Mouse (Mus musculus): ENCODE results near the gene Ptpro. TPM values are rescaled to one million over a fixed set of nuclear protein-coding genes. Genes with fewer than 3 reads are reported as not detected.

Ptpro gene
- polyA plus RNA-seq, 1 experiment from 2014 or later, result 23.2 TPM

GRCm38 (mm10) chr6:137404196-137404595 is 152.1 kb downstream of the Ptpro start:
- H3K27ac ChIP-seq, result no peak overlapping the region
- no peaks in the 10 kb centered on the region for H3K27me3 ChIP-seq
- peaks cover 7% of the 10 kb centered on the region for H3K4me1 ChIP-seq
- H3K9ac ChIP-seq, result no peak overlapping the region
- 84% methylated on average over 4 of the region's 4 CpGs for WGBS
- H3K9me3 ChIP-seq, result no peaks in the 10 kb centered on the region
- ATAC-seq (ENCODE audit: low FRiP score), result no peak
- H3K4me2 ChIP-seq, result no peak overlapping the region
- no peaks in the 10 kb centered on the region for H3K36me3 ChIP-seq (replicated peaks)
- H3K4me3 ChIP-seq (replicated peaks), result no peak overlapping the region

GRCm38 (mm10) chr6:137405690-137406089 is 153.6 kb downstream of the Ptpro start:
- ATAC-seq (ENCODE audit: low FRiP score), result no peak
- no peaks in the 10 kb centered on the region for H3K36me3 ChIP-seq (replicated peaks)
- 87% methylated on average over 2 of the region's 2 CpGs for WGBS

GRCm38 (mm10) chr6:137410510-137410909 is 158.4 kb downstream of the Ptpro start:
- Histone ChIP-seq H3K4me1 (peaks cover 8% of the 10 kb centered on the region), H3K9me3 (no peaks in the 10 kb centered on the region), H3K9ac (no peak overlapping the region), H3K36me3 (replicated peaks) (no peaks in the 10 kb centered on the region), H3K4me3 (replicated peaks) (no peak overlapping the region), H3K27ac (no peak overlapping the region), H3K4me2 (no peak overlapping the region), H3K27me3 (no peaks in the 10 kb centered on the region)
- ATAC-seq (ENCODE audit: low FRiP score), result no peak
- WGBS, result 71% methylated on average over 3 of the region's 3 CpGs

More at GRCm38 (mm10) chr6:137405690-137406089, 153.6 kb downstream of the Ptpro start:
- no peak overlapping the region for H3K27ac ChIP-seq
- peaks cover 7% of the 10 kb centered on the region for H3K4me1 ChIP-seq
- no peaks in the 10 kb centered on the region for H3K9me3 ChIP-seq
- no peak overlapping the region for H3K9ac ChIP-seq
- H3K27me3 ChIP-seq, result no peaks in the 10 kb centered on the region
- no peak overlapping the region for H3K4me3 ChIP-seq (replicated peaks)
- H3K4me2 ChIP-seq, result no peak overlapping the region

- Histone ChIP-seq H3K27ac (peak overlapping the region; percentile 83), H3K9ac (no peak overlapping the region), H3K36me3 (replicated peaks) (no peaks in the 10 kb centered on the region), H3K4me3 (replicated peaks) (no peak overlapping the region), H3K4me1 (peaks cover 8% of the 10 kb centered on the region), H3K27me3 (no peaks in the 10 kb centered on the region), H3K4me2 (no peak overlapping the region), H3K9me3 (no peaks in the 10 kb centered on the region)
- 14% methylated on average over 2 of the region's 2 CpGs for WGBS
- ATAC-seq (ENCODE audit: low FRiP score), result peak; percentile 74
These were observed 159.8 kb downstream of the Ptpro start for GRCm38 (mm10) chr6:137411901-137412378.

GRCm38 (mm10) chr6:137413045-137413444 is 160.9 kb downstream of the Ptpro start:
- WGBS, result 88% methylated on average over 2 of the region's 2 CpGs
- Histone ChIP-seq H3K27ac (0 out of 2 replicates have a peak overlapping the region, but pooled peaks have one; percentile 21), H3K4me2 (no peak overlapping the region)

GRCm38 (mm10) chr6:137414531-137415405 is 162.6 kb downstream of the Ptpro start:
- Histone ChIP-seq H3K9me3 (no peaks in the 10 kb centered on the region), H3K4me2 (no peak overlapping the region), H3K27me3 (no peaks in the 10 kb centered on the region), H3K9ac (no peak overlapping the region), H3K4me3 (replicated peaks) (no peak overlapping the region), H3K27ac (0 out of 2 replicates have a peak overlapping the region, but pooled peaks have one; percentile 50), H3K36me3 (replicated peaks) (0 out of 2 replicates have a peak, but pooled peaks cover 6% of the 10 kb centered on the region), H3K4me1 (peaks cover 8% of the 10 kb centered on the region)
- peak; percentile 66; the same call in 1 of the 2 replicates for ATAC-seq (ENCODE audit: low FRiP score)
- 43% methylated on average over 13 of the region's 13 CpGs for WGBS

More at GRCm38 (mm10) chr6:137413045-137413444, 160.9 kb downstream of the Ptpro start:
- H3K27me3 ChIP-seq, result no peaks in the 10 kb centered on the region
- no peak overlapping the region for H3K9ac ChIP-seq
- no peaks in the 10 kb centered on the region for H3K9me3 ChIP-seq
- H3K4me3 ChIP-seq (replicated peaks), result no peak overlapping the region
- H3K36me3 ChIP-seq (replicated peaks), result 0 out of 2 replicates have a peak, but pooled peaks cover 6% of the 10 kb centered on the region
- ATAC-seq (ENCODE audit: low FRiP score), result no peak
- H3K4me1 ChIP-seq, result peaks cover 8% of the 10 kb centered on the region

- Histone ChIP-seq H3K9ac (no peak overlapping the region), H3K36me3 (replicated peaks) (0 out of 2 replicates have a peak, but pooled peaks cover 3% of the 10 kb centered on the region), H3K9me3 (no peaks in the 10 kb centered on the region), H3K4me2 (no peak overlapping the region), H3K4me1 (no peaks in the 10 kb centered on the region), H3K4me3 (replicated peaks) (no peak overlapping the region), H3K27ac (no peak overlapping the region), H3K27me3 (no peaks in the 10 kb centered on the region)
- WGBS, result 89% methylated on average over 4 of the region's 4 CpGs
- ATAC-seq (ENCODE audit: low FRiP score), result no peak
These were observed 170.7 kb downstream of the Ptpro start for GRCm38 (mm10) chr6:137422777-137423176.

- Histone ChIP-seq H3K4me2 (no peak overlapping the region), H3K27me3 (no peaks in the 10 kb centered on the region), H3K9ac (no peak overlapping the region), H3K4me1 (no peaks in the 10 kb centered on the region), H3K4me3 (replicated peaks) (no peak overlapping the region), H3K27ac (no peak overlapping the region), H3K36me3 (replicated peaks) (peaks cover 2% of the 10 kb centered on the region; the same call in 1 of the 2 replicates), H3K9me3 (no peaks in the 10 kb centered on the region)
- WGBS, result 78% methylated on average over 10 of the region's 10 CpGs
- no peak for ATAC-seq (ENCODE audit: low FRiP score)
These were observed 171.7 kb downstream of the Ptpro start for GRCm38 (mm10) chr6:137423830-137424229.

- no peak overlapping the region for H3K27ac ChIP-seq
- no peak for ATAC-seq (ENCODE audit: low FRiP score)
- H3K9me3 ChIP-seq, result no peaks in the 10 kb centered on the region
- no peak overlapping the region for H3K9ac ChIP-seq
- H3K4me3 ChIP-seq (replicated peaks), result no peak overlapping the region
- H3K4me1 ChIP-seq, result no peaks in the 10 kb centered on the region
- WGBS, result 61% methylated on average over 14 of the region's 14 CpGs
- H3K27me3 ChIP-seq, result no peaks in the 10 kb centered on the region
- peaks cover 6% of the 10 kb centered on the region; the same call in 1 of the 2 replicates for H3K36me3 ChIP-seq (replicated peaks)
- no peak overlapping the region for H3K4me2 ChIP-seq
These were observed 173.6 kb downstream of the Ptpro start for GRCm38 (mm10) chr6:137425500-137426432.

GRCm38 (mm10) chr6:137433521-137434137 is 181.5 kb downstream of the Ptpro start:
- H3K9ac ChIP-seq, result no peak overlapping the region
- H3K4me2 ChIP-seq, result no peak overlapping the region
- no peak overlapping the region for H3K4me3 ChIP-seq (replicated peaks)
- peaks cover 28% of the 10 kb centered on the region for H3K27me3 ChIP-seq
- peak; percentile 76 for ATAC-seq (ENCODE audit: low FRiP score)
- H3K9me3 ChIP-seq, result no peaks in the 10 kb centered on the region
- peaks cover 5% of the 10 kb centered on the region; the same call in 1 of the 2 replicates for H3K36me3 ChIP-seq (replicated peaks)
- H3K27ac ChIP-seq, result no peak overlapping the region
- 29% methylated on average over 14 of the region's 14 CpGs for WGBS
- peaks cover 26% of the 10 kb centered on the region for H3K4me1 ChIP-seq

GRCm38 (mm10) chr6:137437486-137437885 is 185.4 kb downstream of the Ptpro start:
- ATAC-seq (ENCODE audit: low FRiP score), result 0 out of 2 replicates have a peak, but pooled peaks have one; percentile 40
- no peak overlapping the region for H3K9ac ChIP-seq

More at GRCm38 (mm10) chr6:137437486-137437885, 185.4 kb downstream of the Ptpro start:
- Histone ChIP-seq H3K27me3 (peaks cover 53% of the 10 kb centered on the region), H3K36me3 (replicated peaks) (no peaks in the 10 kb centered on the region), H3K9me3 (no peaks in the 10 kb centered on the region), H3K27ac (no peak overlapping the region; the same call in 1 of the 2 replicates), H3K4me1 (peaks cover 26% of the 10 kb centered on the region), H3K4me3 (replicated peaks) (no peak overlapping the region), H3K4me2 (peak overlapping the region; percentile 25)
- 69% methylated on average over 4 of the region's 4 CpGs for WGBS
